Mouse (Mus musculus): ENCODE data around the gene Ccdc36. TPM values are rescaled to one million over a fixed set of nuclear protein-coding genes. Genes with fewer than 3 reads are reported as not detected.
A peak's percentile ranks its signal among the peaks of the same experiment; 100 is the strongest.

Ccdc36 gene
- total and polyA plus RNA-seq, 3 experiments, result not detected

GRCm38 (mm10) chr9:108456953-108457352, 28.7 kb upstream of the Ccdc36 start:
- Histone ChIP-seq H3K27me3 (ENCODE audit: control insufficient read depth in 1 of 2, insufficient read depth in 2 of 2, low read length in 2 of 2) (no peaks in the 10 kb centered on the region), H3K4me3 (ENCODE audit: control insufficient read depth in 1 of 2, insufficient read depth in 1 of 2, low read depth in 2 of 2, low read length in 2 of 2) (no peak overlapping the region), H3K4me1 (ENCODE audit: control insufficient read depth in 1 of 2, insufficient read depth in 2 of 2, low read length in 2 of 2) (peaks cover 29 to 63% of the 10 kb centered on the region in 2 experiments), H3K36me3 (ENCODE audit: control insufficient read depth in 1 of 2, insufficient read depth in 2 of 2, low read length in 2 of 2) (peaks cover 0 to 46% of the 10 kb centered on the region in 2 experiments; a peak in 2 of 4 replicates), H3K9me3 (replicated peaks; ENCODE audit: insufficient read depth, low read length) (no peaks in the 10 kb centered on the region), H3K79me2 (ENCODE audit: control insufficient read depth, insufficient read depth, low read length, poor library complexity) (peaks cover 16% of the 10 kb centered on the region), H3K27ac (ENCODE audit: control insufficient read depth, low read depth, low read length) (peak overlapping the region; percentile 89), H3K9ac (ENCODE audit: control insufficient read depth, low read depth, low read length, poor library complexity, severe bottlenecking) (no peak overlapping the region)
- no peak for DNase-seq (ENCODE audit: low read depth, low spot score)
- TF ChIP-seq MYC (IDR thresholded peaks at IDR 0.05; ENCODE audit: low read depth, low read length), result no peak
- no peak for TF ChIP-seq KAT2A (conservative IDR thresholded peaks at IDR 0.05; ENCODE audit: low read depth, low read length)
- no peak for TF ChIP-seq USF1 (IDR thresholded peaks at IDR 0.05; ENCODE audit: low read depth, low read length)
- no peak for TF ChIP-seq NRF1 (IDR thresholded peaks at IDR 0.05; ENCODE audit: insufficient read depth, low read depth, low read length, poor library complexity, severe bottlenecking)
- no peak for TF ChIP-seq MAFK (IDR thresholded peaks at IDR 0.05; ENCODE audit: borderline replicate concordance, low read depth, low read length)
- TF ChIP-seq UBTF (IDR thresholded peaks at IDR 0.05; ENCODE audit: borderline replicate concordance, insufficient read depth, low read depth, low read length), result no peak
- no peak for TF ChIP-seq RCOR1 (IDR thresholded peaks at IDR 0.05; ENCODE audit: low read depth, low read length)
- TF ChIP-seq CTCF (IDR thresholded peaks at IDR 0.05 in 2 of 3, conservative IDR thresholded peaks at IDR 0.05 in 1 of 3; ENCODE audit: control insufficient read depth in 1 of 3, insufficient read depth in 1 of 3, low read depth in 2 of 3, low read length in 3 of 3, poor library complexity in 1 of 3, severe bottlenecking in 1 of 3), result no peak
- no peak for TF ChIP-seq GATA1 (IDR thresholded peaks at IDR 0.05; ENCODE audit: low read depth, low read length)
- TF ChIP-seq ZKSCAN1 (IDR thresholded peaks at IDR 0.05; ENCODE audit: low read depth, low read length), result no peak
- no peak for TF ChIP-seq MYB (IDR thresholded peaks at IDR 0.05; ENCODE audit: low read depth, low read length)
- TF ChIP-seq SIN3A (IDR thresholded peaks at IDR 0.05; ENCODE audit: low read length), result no peak
- TF ChIP-seq GABPA (IDR thresholded peaks at IDR 0.05; ENCODE audit: low read depth, low read length), result no peak
- no peak for TF ChIP-seq ETS1 (IDR thresholded peaks at IDR 0.05; ENCODE audit: low read depth, low read length)
- no peak for TF ChIP-seq TAL1 (IDR thresholded peaks at IDR 0.05; ENCODE audit: low read length)
- no peak for TF ChIP-seq TCF12 (IDR thresholded peaks at IDR 0.05; ENCODE audit: low read depth, low read length)
- TF ChIP-seq POLR2AphosphoS5 (IDR thresholded peaks at IDR 0.05; ENCODE audit: borderline replicate concordance, low read depth, low read length), result no peak
- no peak for TF ChIP-seq ZNF384 (IDR thresholded peaks at IDR 0.05; ENCODE audit: low read depth, low read length)

GRCm38 (mm10) chr9:108455747-108456571, 27.7 kb upstream of the Ccdc36 start:
- Histone ChIP-seq H3K4me1 (ENCODE audit: control insufficient read depth in 1 of 2, insufficient read depth in 2 of 2, low read length in 2 of 2) (peaks cover 29 to 67% of the 10 kb centered on the region in 2 experiments), H3K27ac (ENCODE audit: control insufficient read depth, low read depth, low read length) (peak overlapping the region; percentile 89), H3K9ac (ENCODE audit: control insufficient read depth, low read depth, low read length, poor library complexity, severe bottlenecking) (peak overlapping the region; percentile 45), H3K27me3 (ENCODE audit: control insufficient read depth in 1 of 2, insufficient read depth in 2 of 2, low read length in 2 of 2) (no peaks in the 10 kb centered on the region), H3K9me3 (replicated peaks; ENCODE audit: insufficient read depth, low read length) (no peaks in the 10 kb centered on the region), H3K79me2 (ENCODE audit: control insufficient read depth, insufficient read depth, low read length, poor library complexity) (peaks cover 9% of the 10 kb centered on the region), H3K4me3 (ENCODE audit: control insufficient read depth in 1 of 2, insufficient read depth in 1 of 2, low read depth in 2 of 2, low read length in 2 of 2) (peak overlapping the region; percentile 6 to 22; a peak in 3 of 4 replicates), H3K36me3 (ENCODE audit: control insufficient read depth in 1 of 2, insufficient read depth in 2 of 2, low read length in 2 of 2) (peaks cover 0 to 41% of the 10 kb centered on the region in 2 experiments; a peak in 2 of 4 replicates)
- peak; percentile 83 for DNase-seq (ENCODE audit: low read depth, low spot score)
- peak; percentile 26; the same call in 1 of the 2 replicates for TF ChIP-seq POLR2AphosphoS5 (IDR thresholded peaks at IDR 0.05; ENCODE audit: borderline replicate concordance, low read depth, low read length)
- no peak for TF ChIP-seq MEF2A (IDR thresholded peaks at IDR 0.05; ENCODE audit: extremely low read depth, insufficient replicate concordance, low read depth, low read length, poor library complexity, severe bottlenecking)
- TF ChIP-seq GATA1 (IDR thresholded peaks at IDR 0.05; ENCODE audit: low read depth, low read length), result peak; percentile 84
- no peak for TF ChIP-seq CHD2 (IDR thresholded peaks at IDR 0.05; ENCODE audit: low read length)
- no peak; the same call in 1 of the 2 replicates for TF ChIP-seq ZMIZ1 (IDR thresholded peaks at IDR 0.05; ENCODE audit: low read depth, low read length)
- 0 out of 2 replicates have a peak, but pooled peaks have one; percentile 34 for TF ChIP-seq JUND (IDR thresholded peaks at IDR 0.05; ENCODE audit: low read depth, low read length)
- TF ChIP-seq ZC3H11A (IDR thresholded peaks at IDR 0.05; ENCODE audit: low read depth, low read length), result no peak
- TF ChIP-seq ELF1 (IDR thresholded peaks at IDR 0.05; ENCODE audit: low read depth, low read length), result 0 out of 2 replicates have a peak, but pooled peaks have one; percentile 21
- peak; percentile 38 for TF ChIP-seq TAL1 (IDR thresholded peaks at IDR 0.05; ENCODE audit: low read length)
- TF ChIP-seq MYB (IDR thresholded peaks at IDR 0.05; ENCODE audit: low read depth, low read length), result peak; percentile 77
- TF ChIP-seq ETS1 (IDR thresholded peaks at IDR 0.05; ENCODE audit: low read depth, low read length), result peak; percentile 68; the same call in 1 of the 2 replicates
- peak in 1 of 2 experiments; percentile 67; a peak in 2 of 4 replicates for TF ChIP-seq POLR2A (IDR thresholded peaks at IDR 0.05; ENCODE audit: control insufficient read depth in 1 of 2, insufficient read depth in 1 of 2, low read depth in 1 of 2, low read length in 2 of 2, poor library complexity in 1 of 2)
- no peak for TF ChIP-seq USF2 (IDR thresholded peaks at IDR 0.05; ENCODE audit: borderline replicate concordance in 1 of 2, insufficient read depth in 1 of 2, low read depth in 1 of 2, low read length in 2 of 2)
- 0 out of 2 replicates have a peak, but pooled peaks have one; percentile 57 for TF ChIP-seq RCOR1 (IDR thresholded peaks at IDR 0.05; ENCODE audit: low read depth, low read length)
- 0 out of 2 replicates have a peak, but pooled peaks have one; percentile 29 for TF ChIP-seq ZKSCAN1 (IDR thresholded peaks at IDR 0.05; ENCODE audit: low read depth, low read length)
- TF ChIP-seq ZNF384 (IDR thresholded peaks at IDR 0.05; ENCODE audit: low read depth, low read length), result no peak
